Mouse (Mus musculus) fat pad, adult 2 months (tissue): ENCODE results near the gene Zbtb16.

Source experiments
- DNase-seq: peaks from one replicate; pipeline ENCODE4 v3.0.0-alpha.2; 2011; ENCODE audit warnings: low read depth, low spot score; ENCODE audit errors: extremely low read depth

Zbtb16 gene

GRCm38 (mm10) chr9:48826377-48826889, 9.6 kb downstream of the Zbtb16 start:
- no peak for DNase-seq

GRCm38 (mm10) chr9:48824533-48825130, 11.4 kb downstream of the Zbtb16 start:
- no peak for DNase-seq

- no peak for DNase-seq
These were observed 12.2 kb downstream of the Zbtb16 start for GRCm38 (mm10) chr9:48823851-48824250.

GRCm38 (mm10) chr9:48823319-48823705, 12.7 kb downstream of the Zbtb16 start:
- DNase-seq = no peak

GRCm38 (mm10) chr9:48822586-48823318, 13.3 kb downstream of the Zbtb16 start:
- no peak for DNase-seq

GRCm38 (mm10) chr9:48821916-48822585, 14.0 kb downstream of the Zbtb16 start:
- no peak for DNase-seq

GRCm38 (mm10) chr9:48821431-48821830, 14.6 kb downstream of the Zbtb16 start:
- DNase-seq = no peak

- DNase-seq = no peak
These were observed 15.2 kb downstream of the Zbtb16 start for GRCm38 (mm10) chr9:48820791-48821190.

- no peak for DNase-seq
These were observed 16.3 kb downstream of the Zbtb16 start for GRCm38 (mm10) chr9:48819695-48820094.

- no peak for DNase-seq
These were observed 16.9 kb downstream of the Zbtb16 start for GRCm38 (mm10) chr9:48819137-48819536.

GRCm38 (mm10) chr9:48817907-48818306, 18.1 kb downstream of the Zbtb16 start:
- DNase-seq = no peak

- no peak for DNase-seq
These were observed 18.6 kb downstream of the Zbtb16 start for GRCm38 (mm10) chr9:48817399-48817793.

- no peak for DNase-seq
These were observed 19.2 kb downstream of the Zbtb16 start for GRCm38 (mm10) chr9:48816678-48817398.

- no peak for DNase-seq
These were observed 19.9 kb downstream of the Zbtb16 start for GRCm38 (mm10) chr9:48816157-48816556.

- no peak for DNase-seq
These were observed 21.0 kb downstream of the Zbtb16 start for GRCm38 (mm10) chr9:48814881-48815495.

GRCm38 (mm10) chr9:48813960-48814880, 21.8 kb downstream of the Zbtb16 start:
- DNase-seq = no peak

GRCm38 (mm10) chr9:48812352-48812751, 23.7 kb downstream of the Zbtb16 start:
- DNase-seq = no peak

GRCm38 (mm10) chr9:48806591-48806990, 29.4 kb downstream of the Zbtb16 start:
- DNase-seq = no peak

GRCm38 (mm10) chr9:48805850-48806249, 30.2 kb downstream of the Zbtb16 start:
- DNase-seq = no peak

- no peak for DNase-seq
These were observed 31.5 kb downstream of the Zbtb16 start for GRCm38 (mm10) chr9:48804509-48804908.
